Mouse (Mus musculus) forebrain, embryonic 12.5 days (tissue): Measurements from ENCODE around the gene Sec16a. TPM values are rescaled to one million over a fixed set of nuclear protein-coding genes. Genes with fewer than 3 reads are reported as not detected.
"Not testable (repeated sequence)": the region's sequence is repeated elsewhere in the genome, so short reads cannot be mapped to it uniquely, and the experiment has no call there.

Experiments
- ATAC-seq: fragments of 200-750 bp; cut with Nextera tagmentation; 2 replicates; pipeline ENCODE4 v1.8.0; 2017; ENCODE audit warnings: moderate TSS enrichment; ENCODE audit not compliant: low FRiP score
- H3K27ac ChIP-seq: fragments of 300-500 bp; sonication (generic); 2 replicates; pipeline ENCODE4 v1.5.1; 2016; ENCODE audit warnings: mild to moderate bottlenecking
- H3K27me3 ChIP-seq: fragments of 300-500 bp; sonication (generic); 2 replicates; pipeline ENCODE4 v1.6.1; 2016; ENCODE audit warnings: mild to moderate bottlenecking
- H3K36me3 ChIP-seq: fragments of 300-500 bp; sonication (generic); replicated peaks from 2 replicates; pipeline ENCODE4 v1.6.1; 2016; ENCODE audit warnings: mild to moderate bottlenecking
- H3K4me1 ChIP-seq: fragments of 300-500 bp; sonication (generic); 2 replicates; pipeline ENCODE4 v1.6.1; 2016
- H3K4me2 ChIP-seq: fragments of 300-500 bp; sonication (generic); 2 replicates; pipeline ENCODE4 v1.6.1; 2016; ENCODE audit warnings: mild to moderate bottlenecking, moderate library complexity
- H3K4me3 ChIP-seq: fragments of 300-500 bp; sonication (generic); replicated peaks from 2 replicates; pipeline ENCODE4 v1.5.1; 2016; ENCODE audit warnings: mild to moderate bottlenecking
- H3K9ac ChIP-seq: fragments of 300-500 bp; sonication (generic); 2 replicates; pipeline ENCODE4 v1.6.1; 2016; ENCODE audit warnings: mild to moderate bottlenecking
- H3K9me3 ChIP-seq: fragments of 300-500 bp; sonication (generic); 2 replicates; pipeline ENCODE4 v1.6.1; 2016
- WGBS: fragments of 180-500 bp; shearing (Covaris S2); methylation state at CpG from one replicate; pipeline ENCODE4 v1.1.7; 2016; 5-methylcytosine and 5-hydroxymethylcytosine counted together
- polyA plus RNA-seq: library from polyadenylated mRNA; unstranded; fragments of >200 nt; fragmentation: Nextera tagmentation; extraction: Ambion mirVana; gene quantifications from 2 replicates; pipeline ENCODE4 v1.2.1, GENCODE M21; 2016

Gene Sec16a
- polyA plus RNA-seq, 1 experiment from 2014 or later, result 30.0 TPM

DNA sequence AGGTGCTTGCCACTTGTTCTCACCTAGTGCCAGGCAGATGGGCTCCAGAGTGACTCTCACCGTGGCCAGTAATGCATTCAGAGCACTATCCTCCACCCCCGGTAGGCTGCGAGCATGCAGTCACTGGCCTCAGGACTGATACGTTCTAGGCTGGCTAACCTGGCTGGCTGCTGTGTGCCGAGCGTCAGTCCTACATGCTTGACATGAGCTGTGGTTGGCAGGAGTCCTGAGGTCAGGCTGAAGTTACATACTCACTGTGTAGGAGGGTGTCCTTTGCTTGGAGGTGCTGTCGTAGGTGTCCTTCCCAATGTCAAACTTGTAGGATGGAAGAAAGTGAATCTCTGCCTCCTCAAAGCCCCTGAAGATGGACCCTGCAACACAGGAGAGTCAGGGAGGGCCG, 46.0 kb downstream of the Sec16a start:
- ATAC-seq, result no peak
- H3K4me1 ChIP-seq, result no peaks in the 10 kb centered on the region
- H3K9me3 ChIP-seq, result no peaks in the 10 kb centered on the region
- H3K27me3 ChIP-seq, result no peaks in the 10 kb centered on the region
- peaks cover 91% of the 10 kb centered on the region for H3K36me3 ChIP-seq
- 92% methylated on average over 8 of the region's 8 CpGs for WGBS
- H3K4me2 ChIP-seq, result no peak overlapping the region
- no peak overlapping the region for H3K9ac ChIP-seq
- H3K4me3 ChIP-seq, result no peak overlapping the region
- H3K27ac ChIP-seq, result no peak overlapping the region

DNA sequence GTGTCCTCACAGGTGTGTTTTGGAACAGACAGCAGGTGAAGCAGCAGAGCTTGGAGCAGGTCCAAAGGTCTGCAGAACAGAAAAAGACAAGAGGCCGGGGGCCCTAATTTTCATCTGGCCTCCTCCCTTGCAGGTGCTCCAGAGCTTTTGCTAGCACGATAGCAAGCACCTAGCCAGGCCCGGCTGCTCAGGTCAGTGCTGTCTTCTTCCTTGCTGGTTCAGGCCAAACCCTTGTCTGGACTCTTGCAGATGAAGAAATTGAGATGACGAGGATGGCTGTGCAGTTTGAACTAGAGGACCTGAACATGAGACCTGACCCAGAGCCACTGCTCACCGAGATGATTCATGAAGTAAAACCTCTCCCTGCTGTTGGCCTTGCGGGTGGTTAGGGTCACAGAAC, 53.4 kb downstream of the Sec16a start:
- no peak overlapping the region for H3K4me2 ChIP-seq
- no peak overlapping the region for H3K27ac ChIP-seq
- H3K36me3 ChIP-seq, result peaks cover 77% of the 10 kb centered on the region
- no peak overlapping the region for H3K4me3 ChIP-seq
- no peaks in the 10 kb centered on the region for H3K9me3 ChIP-seq
- H3K4me1 ChIP-seq, result peaks cover 26% of the 10 kb centered on the region
- ATAC-seq, result no peak
- H3K9ac ChIP-seq, result no peak overlapping the region
- H3K27me3 ChIP-seq, result no peaks in the 10 kb centered on the region
- WGBS, result 89% methylated on average over 6 of the region's 6 CpGs

DNA sequence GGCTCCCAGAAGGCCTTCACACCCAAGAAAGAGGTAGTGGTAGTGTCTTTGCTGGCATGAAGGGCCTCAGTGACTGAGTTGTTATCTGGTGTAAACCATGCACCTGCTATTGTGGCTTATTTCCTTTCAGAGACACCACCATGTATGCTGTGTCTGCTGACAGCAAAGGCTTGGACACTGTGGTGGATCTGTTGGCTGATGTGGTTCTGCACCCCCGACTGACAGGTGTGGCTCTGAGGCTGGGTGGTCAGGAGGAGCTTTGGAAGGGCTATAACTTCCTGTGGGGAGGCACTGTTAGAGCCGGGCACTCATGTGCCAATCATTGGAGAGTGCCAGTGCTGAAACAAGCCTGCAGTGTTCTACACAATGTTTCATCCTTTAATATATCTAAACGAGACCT, 54.1 kb downstream of the Sec16a start:
- Histone ChIP-seq H3K9ac (no peak overlapping the region), H3K36me3 (peaks cover 77% of the 10 kb centered on the region), H3K27me3 (no peaks in the 10 kb centered on the region), H3K4me1 (peaks cover 26% of the 10 kb centered on the region), H3K27ac (no peak overlapping the region), H3K4me2 (no peak overlapping the region), H3K9me3 (no peaks in the 10 kb centered on the region), H3K4me3 (no peak overlapping the region)
- ATAC-seq, result no peak
- WGBS, result 87% methylated on average over 3 of the region's 3 CpGs

DNA sequence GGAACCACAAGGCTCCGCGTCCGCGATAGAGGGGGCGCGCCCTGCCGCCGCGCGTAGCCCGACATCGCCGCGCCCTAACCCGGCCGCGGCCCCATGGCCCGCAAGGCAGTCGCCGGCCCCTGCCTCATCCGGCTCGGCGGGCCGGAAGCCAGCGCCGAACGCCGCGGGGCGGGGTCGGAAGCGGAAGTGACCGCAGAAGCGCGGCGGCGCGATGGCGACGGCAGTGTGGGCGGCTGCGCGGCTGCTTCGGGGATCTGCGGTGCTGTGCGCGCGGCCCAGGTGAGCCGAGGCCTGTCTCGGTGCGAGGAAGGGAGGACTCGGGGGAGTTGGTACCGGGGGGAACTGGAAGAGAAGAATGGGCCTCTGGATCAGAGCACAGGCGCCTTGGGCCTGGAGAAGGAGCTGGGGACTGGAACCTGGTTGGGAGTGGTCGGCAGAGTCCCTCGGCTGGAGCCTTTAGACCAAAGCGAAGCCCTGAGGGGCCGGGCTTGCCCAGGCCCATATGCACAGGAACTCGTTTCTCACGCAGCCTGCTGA, 55.8 kb downstream of the Sec16a start, which contains the start of the genes Entr1 and Pmpca:
Entr1 (minus strand) TSS at position 163 of the 537 bp plus-strand sequence.
Pmpca (plus strand) TSS at position 186 of the 537 bp plus-strand sequence.
- Histone ChIP-seq H3K4me3 (peak within 1 kb of the TSS; percentile 98), H3K27ac (peak within 1 kb of the TSS; percentile 73), H3K36me3 (peaks cover 77% of the 10 kb centered on the region), H3K9ac (peak within 1 kb of the TSS; percentile 94), H3K9me3 (no peaks in the 10 kb centered on the region), H3K4me1 (peaks cover 26% of the 10 kb centered on the region), H3K4me2 (peak within 1 kb of the TSS; percentile 87), H3K27me3 (no peaks in the 10 kb centered on the region)
- ATAC-seq, result peak; percentile 91
- WGBS, result under 1% methylated on average over 43 of the region's 60 CpGs

DNA sequence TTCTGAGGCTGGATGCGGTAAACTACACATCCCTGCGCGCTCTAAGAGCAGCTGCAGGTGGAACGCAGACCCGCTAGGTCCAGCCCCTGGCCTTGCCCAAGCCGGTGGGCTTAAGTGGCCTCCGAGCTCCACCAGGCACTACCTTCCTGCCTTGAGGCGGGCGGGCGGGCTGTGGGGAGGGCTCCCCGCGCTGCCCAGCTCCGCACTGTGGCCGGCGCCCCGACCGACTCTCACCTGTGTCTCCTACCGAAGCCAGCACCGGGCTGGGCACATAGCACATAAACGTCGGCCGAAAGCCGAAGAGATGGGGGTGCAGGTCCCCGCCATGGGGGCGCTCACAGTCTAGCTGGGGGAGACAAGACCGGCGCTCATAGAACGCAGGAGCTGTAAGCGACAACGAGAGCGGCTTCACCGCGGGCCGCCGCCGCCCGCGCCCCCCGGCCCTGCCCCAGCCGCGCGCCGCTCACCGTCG, 56.3 kb downstream of the Sec16a start:
- H3K27ac ChIP-seq, result peak overlapping the region; percentile 73
- peak overlapping the region; percentile 87 for H3K4me2 ChIP-seq
- no peaks in the 10 kb centered on the region for H3K9me3 ChIP-seq
- H3K36me3 ChIP-seq, result peaks cover 77% of the 10 kb centered on the region
- WGBS, result 0% methylated on average over 34 of the region's 45 CpGs
- peaks cover 26% of the 10 kb centered on the region for H3K4me1 ChIP-seq
- ATAC-seq, result peak; percentile 53
- H3K27me3 ChIP-seq, result no peaks in the 10 kb centered on the region
- H3K9ac ChIP-seq, result peak overlapping the region; percentile 94
- H3K4me3 ChIP-seq, result peak overlapping the region; percentile 98

DNA sequence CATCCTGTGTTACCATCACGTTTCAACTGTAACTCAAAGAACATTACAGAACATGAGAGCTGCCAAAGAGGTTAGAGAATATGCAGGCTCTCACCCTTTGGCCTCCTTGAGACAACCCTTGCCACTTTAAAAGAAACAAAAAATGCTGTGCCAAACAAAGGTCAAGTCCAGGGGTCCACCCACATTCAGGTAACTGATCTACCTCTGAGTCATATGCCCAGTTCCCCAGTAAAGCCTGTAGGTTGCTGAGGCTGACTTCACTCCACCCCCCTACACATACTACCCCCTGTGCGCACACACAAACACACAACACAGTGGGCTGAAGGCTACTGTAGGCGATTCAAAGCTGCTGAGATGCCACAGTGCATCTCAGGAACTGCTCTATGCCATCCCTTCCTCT, 57.3 kb downstream of the Sec16a start:
- peak overlapping the region; percentile 98; the same call in 1 of the 2 replicates for H3K4me3 ChIP-seq
- WGBS, result 89% methylated on average over 3 of the region's 3 CpGs
- peaks cover 77% of the 10 kb centered on the region for H3K36me3 ChIP-seq
- no peak overlapping the region for H3K27ac ChIP-seq
- no peak for ATAC-seq
- no peaks in the 10 kb centered on the region for H3K27me3 ChIP-seq
- H3K4me2 ChIP-seq, result peak overlapping the region; percentile 87
- no peaks in the 10 kb centered on the region for H3K9me3 ChIP-seq
- 0 out of 2 replicates have a peak overlapping the region, but pooled peaks have one; percentile 94 for H3K9ac ChIP-seq
- peaks cover 26% of the 10 kb centered on the region for H3K4me1 ChIP-seq

DNA sequence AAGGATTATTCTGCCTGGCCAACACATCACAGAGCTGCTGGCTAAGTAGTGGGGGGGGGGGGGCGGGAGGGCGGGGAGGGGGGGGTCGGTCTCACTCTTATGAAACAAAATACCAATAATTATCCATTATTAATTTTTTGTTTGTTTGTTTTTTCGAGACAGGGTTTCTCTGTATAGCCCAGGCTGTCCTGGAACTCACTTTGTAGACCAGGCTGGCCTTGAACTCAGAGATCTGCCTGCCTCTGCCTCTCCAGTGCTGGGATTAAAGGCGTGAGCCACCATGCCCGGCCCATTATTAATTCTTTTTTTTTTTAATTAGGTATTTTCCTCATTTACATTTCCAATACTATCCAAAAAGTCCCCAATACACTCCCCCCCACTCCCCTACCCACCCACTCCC, 64.1 kb downstream of the Sec16a start:
- peak overlapping the region; percentile 85 for H3K4me2 ChIP-seq

DNA sequence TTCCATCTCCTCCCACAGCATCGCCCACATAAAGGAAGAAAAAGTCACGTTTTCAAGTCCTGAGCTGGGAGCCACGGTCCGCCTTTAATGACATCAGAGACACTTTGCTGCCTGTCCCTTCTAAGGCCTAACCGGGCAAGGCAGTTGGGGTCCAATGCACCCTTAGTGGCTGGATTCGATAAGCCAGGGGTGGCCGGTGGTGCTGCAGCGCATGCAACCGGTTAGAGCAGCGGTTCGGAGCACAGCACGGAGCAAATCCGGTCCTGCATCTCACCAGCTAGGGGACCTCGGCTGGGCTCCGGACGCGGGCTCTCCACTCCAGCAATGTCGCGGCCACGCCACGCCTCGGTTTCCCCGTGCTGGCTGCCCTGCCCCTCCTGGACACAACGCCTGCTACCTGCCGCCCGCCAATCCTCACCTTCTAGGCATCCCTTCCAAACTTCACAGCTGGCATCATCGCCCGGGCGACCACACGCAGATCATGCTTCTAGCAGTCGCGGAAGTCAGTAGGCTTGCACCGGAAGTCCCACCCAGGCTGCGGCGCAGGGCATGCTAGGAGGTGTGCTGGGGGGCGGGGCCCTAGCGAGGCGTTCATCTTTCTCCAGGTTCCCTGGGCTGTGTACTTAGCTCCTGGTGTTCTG, 64.8 kb downstream of the Sec16a start, which contains the start of gene Snapc4:
Snapc4 (minus strand) TSS at position 523 of the 641 bp plus-strand sequence.
- H3K4me3 ChIP-seq, result peak within 1 kb of the TSS; percentile 86
- under 1% methylated on average over 38 of the region's 38 CpGs for WGBS
- H3K4me1 ChIP-seq, result peaks cover 7% of the 10 kb centered on the region
- peak within 1 kb of the TSS; percentile 8; the same call in 1 of the 2 replicates for H3K27ac ChIP-seq
- H3K9me3 ChIP-seq, result no peaks in the 10 kb centered on the region
- peak; percentile 97 for ATAC-seq
- H3K4me2 ChIP-seq, result peak within 1 kb of the TSS; percentile 85
- H3K27me3 ChIP-seq, result no peaks in the 10 kb centered on the region
- H3K9ac ChIP-seq, result peak within 1 kb of the TSS; percentile 84
- peaks cover 69% of the 10 kb centered on the region for H3K36me3 ChIP-seq

More for the DNA sequence above, 64.1 kb downstream of the Sec16a start:
- not testable (repeated sequence) for H3K27me3 ChIP-seq, H3K4me1 ChIP-seq, H3K9me3 ChIP-seq
- Histone ChIP-seq H3K27ac (peak overlapping the region; percentile 8; the same call in 1 of the 2 replicates), H3K36me3 (peaks cover 69% of the 10 kb centered on the region), H3K4me3 (peak overlapping the region; percentile 86), H3K9ac (peak overlapping the region; percentile 84)
- peak; percentile 54; the same call in 1 of the 2 replicates for ATAC-seq
- WGBS, result 37% methylated on average over 6 of the region's 6 CpGs

DNA sequence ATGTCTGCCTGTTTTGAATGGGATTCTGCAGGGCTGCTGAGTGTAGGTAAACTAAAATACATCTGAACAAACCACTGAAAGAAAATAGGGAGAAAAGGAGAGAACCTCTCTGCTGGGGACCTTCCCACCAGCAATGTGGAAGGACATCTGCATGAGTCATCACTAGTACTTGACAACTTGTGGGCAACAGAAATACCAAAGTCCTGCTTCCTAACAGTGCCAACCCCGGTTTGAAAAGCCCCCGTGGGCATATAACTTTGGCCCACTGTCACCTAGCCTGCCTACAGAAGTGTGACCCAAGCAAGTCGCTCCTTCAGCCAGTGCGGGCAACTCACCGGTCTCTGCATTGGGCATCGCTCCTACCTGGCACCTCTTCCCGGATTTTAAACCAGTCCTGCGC, 72.6 kb downstream of the Sec16a start:
- no peak for ATAC-seq
- WGBS, result 94% methylated on average over 8 of the region's 8 CpGs
- Histone ChIP-seq H3K4me2 (no peak overlapping the region), H3K9me3 (no peaks in the 10 kb centered on the region), H3K36me3 (peaks cover 97% of the 10 kb centered on the region), H3K4me1 (no peaks in the 10 kb centered on the region), H3K4me3 (no peak overlapping the region), H3K27me3 (no peaks in the 10 kb centered on the region), H3K9ac (no peak overlapping the region), H3K27ac (no peak overlapping the region)

DNA sequence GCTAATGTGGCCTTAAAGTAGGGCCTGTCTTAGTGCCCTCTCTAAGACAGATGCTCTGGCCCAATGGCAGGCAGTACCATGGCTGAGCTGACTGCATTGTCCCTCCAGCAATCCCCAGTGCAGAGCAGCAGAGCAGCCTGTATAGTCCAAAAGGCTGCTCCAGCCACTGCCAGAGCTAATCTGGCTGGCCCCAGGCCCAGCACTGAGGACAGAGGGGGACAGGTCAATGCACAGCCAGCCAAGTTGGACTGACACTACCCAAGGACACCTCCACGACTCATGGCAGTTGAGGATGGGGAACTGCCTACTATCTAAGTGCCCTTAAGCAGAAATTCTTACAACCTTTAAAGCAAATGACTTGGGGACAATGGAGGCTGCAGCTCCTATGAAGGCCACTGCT, 76.4 kb downstream of the Sec16a start:
- Histone ChIP-seq H3K9me3 (no peaks in the 10 kb centered on the region), H3K27me3 (no peaks in the 10 kb centered on the region), H3K4me3 (no peak overlapping the region), H3K4me2 (no peak overlapping the region), H3K9ac (no peak overlapping the region), H3K27ac (no peak overlapping the region), H3K4me1 (no peaks in the 10 kb centered on the region), H3K36me3 (peaks cover 98% of the 10 kb centered on the region)
- WGBS, result 93% methylated on average over 1 of the region's 1 CpGs
- no peak for ATAC-seq

DNA sequence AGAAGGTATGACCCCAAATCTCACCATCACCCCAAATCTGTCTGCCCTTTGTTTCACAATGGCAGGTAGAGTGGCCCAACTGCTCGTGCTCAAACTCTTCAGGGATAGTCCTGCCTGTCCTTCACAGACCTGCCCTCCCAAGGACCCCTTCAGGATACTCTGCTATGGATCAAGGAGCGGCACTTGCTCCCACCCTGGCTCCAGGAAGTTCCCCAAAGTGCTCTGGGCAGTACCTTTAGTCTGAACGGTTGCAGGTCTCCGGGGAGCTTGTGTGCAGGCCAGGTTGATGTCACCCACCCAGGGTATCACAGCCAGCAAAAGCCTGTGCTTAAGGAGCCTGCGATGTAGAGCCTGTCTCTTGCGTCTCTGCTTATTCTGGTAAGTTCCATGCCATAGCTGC, 77.1 kb downstream of the Sec16a start:
- Histone ChIP-seq H3K27ac (no peak overlapping the region), H3K36me3 (peaks cover 97% of the 10 kb centered on the region), H3K9me3 (no peaks in the 10 kb centered on the region), H3K27me3 (no peaks in the 10 kb centered on the region), H3K4me1 (no peaks in the 10 kb centered on the region), H3K9ac (no peak overlapping the region), H3K4me2 (no peak overlapping the region), H3K4me3 (no peak overlapping the region)
- ATAC-seq, result no peak
- 94% methylated on average over 6 of the region's 6 CpGs for WGBS

DNA sequence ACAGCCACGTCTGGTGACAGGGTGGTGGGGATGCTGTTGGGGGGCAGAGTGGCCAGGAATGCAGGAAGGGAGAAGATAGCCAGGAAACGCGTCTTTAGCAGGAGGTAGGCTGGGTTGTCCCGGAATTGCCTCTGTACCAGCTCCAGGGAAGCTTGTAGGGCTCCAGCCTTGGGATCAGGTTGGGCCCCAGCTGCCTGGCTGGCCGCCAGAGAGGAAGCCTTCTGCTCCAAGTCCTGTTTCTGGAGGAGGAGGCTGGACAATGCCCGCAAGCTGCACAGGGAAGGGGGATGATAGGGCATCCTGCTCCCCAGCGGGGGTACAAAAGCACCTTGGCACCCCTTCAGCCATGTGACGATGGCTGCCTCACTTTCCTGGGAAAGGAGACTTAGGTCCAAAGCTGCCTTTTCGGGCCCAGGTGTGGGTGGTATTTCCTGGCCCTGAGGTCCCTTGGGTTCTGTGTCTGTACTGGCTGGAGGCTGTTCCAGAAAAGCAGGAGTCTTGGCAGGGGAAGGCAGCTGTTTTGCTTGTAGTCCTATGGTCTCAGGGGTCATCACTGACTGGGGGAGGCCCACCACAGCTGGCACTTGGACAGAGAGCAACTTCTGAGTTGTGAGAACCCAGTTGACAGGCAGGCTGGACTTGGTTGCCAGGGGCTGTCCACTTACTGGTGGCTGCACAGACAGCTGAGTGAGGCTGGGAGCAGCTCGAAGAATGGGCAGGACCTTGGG, 80.1 kb downstream of the Sec16a start:
- Histone ChIP-seq H3K4me3 (no peak overlapping the region), H3K27ac (no peak overlapping the region), H3K9me3 (no peaks in the 10 kb centered on the region), H3K4me1 (no peaks in the 10 kb centered on the region), H3K4me2 (no peak overlapping the region), H3K36me3 (peaks cover 75% of the 10 kb centered on the region), H3K9ac (no peak overlapping the region), H3K27me3 (no peaks in the 10 kb centered on the region)
- no peak for ATAC-seq
- 91% methylated on average over 10 of the region's 10 CpGs for WGBS
